Mouse (Mus musculus) heart, embryonic 14.5 days (tissue): Measurements from ENCODE around the gene Ppp5c. TPM values are rescaled to one million over a fixed set of nuclear protein-coding genes. Genes with fewer than 3 reads are reported as not detected.
"Not testable (repeated sequence)": the region's sequence is repeated elsewhere in the genome, so short reads cannot be mapped to it uniquely, and the experiment has no call there.

Source experiments
- ATAC-seq: fragments of 200-750 bp; cut with Nextera tagmentation; 2 replicates; pipeline ENCODE4 v1.8.0; 2017; ENCODE audit warnings: low read depth, moderate TSS enrichment; ENCODE audit not compliant: insufficient number of reproducible peaks, insufficient read depth, low FRiP score
- H3K27ac ChIP-seq, 2 experiments: fragments of 200-500 bp in 1 of 2; fragments of 300-500 bp in 1 of 2; sonication (generic) in 1 of 2; replicated peaks in 1 of 2; 2 replicates each; pipeline ENCODE4 v1.5.1; 2012 to 2014; ENCODE audit warnings: low read depth in 2 of 2, low read length in 2 of 2, control low read depth in 1 of 2, mild to moderate bottlenecking in 1 of 2, mixed read lengths in 1 of 2; ENCODE audit not compliant: control insufficient read depth in 1 of 2, insufficient read depth in 1 of 2
- H3K27me3 ChIP-seq: fragments of 300-500 bp; sonication (generic); 2 replicates; pipeline ENCODE4 v1.6.1; 2014; ENCODE audit warnings: mild to moderate bottlenecking, low read length, control low read depth; ENCODE audit not compliant: control insufficient read depth, insufficient read depth
- H3K36me3 ChIP-seq: fragments of 300-500 bp; sonication (generic); 2 replicates; pipeline ENCODE4 v1.6.1; 2014; ENCODE audit warnings: mild to moderate bottlenecking, control low read depth, low read length, mixed read lengths; ENCODE audit not compliant: control insufficient read depth, insufficient read depth
- H3K4me1 ChIP-seq, 2 experiments: fragments of 200-500 bp in 1 of 2; fragments of 300-500 bp in 1 of 2; sonication (generic) in 1 of 2; 2 replicates each; pipeline ENCODE4 v1.6.1; 2012 to 2014; ENCODE audit warnings: low read length in 2 of 2, control low read depth in 1 of 2, mixed read lengths in 1 of 2; ENCODE audit not compliant: control insufficient read depth in 2 of 2, insufficient read depth in 2 of 2
- H3K4me2 ChIP-seq: fragments of 300-500 bp; sonication (generic); 2 replicates; pipeline ENCODE4 v1.6.1; 2014; ENCODE audit warnings: mild to moderate bottlenecking, low read length
- H3K4me3 ChIP-seq, 2 experiments: fragments of 200-500 bp in 1 of 2; fragments of 300-500 bp in 1 of 2; sonication (generic) in 1 of 2; 2 replicates each; pipeline ENCODE4 v1.5.1; 2012 to 2014; ENCODE audit warnings: low read length in 2 of 2, mild to moderate bottlenecking in 2 of 2, control low read depth in 1 of 2, low read depth in 1 of 2, moderate library complexity in 1 of 2; ENCODE audit not compliant: control insufficient read depth in 1 of 2, insufficient read depth in 1 of 2
- H3K9ac ChIP-seq: fragments of 300-500 bp; sonication (generic); 2 replicates; pipeline ENCODE4 v1.6.1; 2014; ENCODE audit warnings: mild to moderate bottlenecking, low read length
- H3K9me3 ChIP-seq: fragments of 300-500 bp; sonication (generic); 2 replicates; pipeline ENCODE4 v1.6.1; 2016; ENCODE audit warnings: low read length, control low read depth; ENCODE audit not compliant: control insufficient read depth
- WGBS: fragments of 180-500 bp; shearing (Covaris S2); extraction: QIAGEN DNeasy Blood & Tissue Kit; methylation state at CpG from one replicate; pipeline ENCODE4 v1.1.7; 2014; 5-methylcytosine and 5-hydroxymethylcytosine counted together
- polyA plus RNA-seq: library from polyadenylated mRNA; unstranded; fragments of >200 nt; fragmentation: Nextera tagmentation; extraction: Ambion mirVana; gene quantifications from 2 replicates; pipeline ENCODE4 v1.2.1, GENCODE M21; 2014

Gene Ppp5c
- polyA plus RNA-seq = 88.4 and 89.1 TPM in 2 replicates

DNA sequence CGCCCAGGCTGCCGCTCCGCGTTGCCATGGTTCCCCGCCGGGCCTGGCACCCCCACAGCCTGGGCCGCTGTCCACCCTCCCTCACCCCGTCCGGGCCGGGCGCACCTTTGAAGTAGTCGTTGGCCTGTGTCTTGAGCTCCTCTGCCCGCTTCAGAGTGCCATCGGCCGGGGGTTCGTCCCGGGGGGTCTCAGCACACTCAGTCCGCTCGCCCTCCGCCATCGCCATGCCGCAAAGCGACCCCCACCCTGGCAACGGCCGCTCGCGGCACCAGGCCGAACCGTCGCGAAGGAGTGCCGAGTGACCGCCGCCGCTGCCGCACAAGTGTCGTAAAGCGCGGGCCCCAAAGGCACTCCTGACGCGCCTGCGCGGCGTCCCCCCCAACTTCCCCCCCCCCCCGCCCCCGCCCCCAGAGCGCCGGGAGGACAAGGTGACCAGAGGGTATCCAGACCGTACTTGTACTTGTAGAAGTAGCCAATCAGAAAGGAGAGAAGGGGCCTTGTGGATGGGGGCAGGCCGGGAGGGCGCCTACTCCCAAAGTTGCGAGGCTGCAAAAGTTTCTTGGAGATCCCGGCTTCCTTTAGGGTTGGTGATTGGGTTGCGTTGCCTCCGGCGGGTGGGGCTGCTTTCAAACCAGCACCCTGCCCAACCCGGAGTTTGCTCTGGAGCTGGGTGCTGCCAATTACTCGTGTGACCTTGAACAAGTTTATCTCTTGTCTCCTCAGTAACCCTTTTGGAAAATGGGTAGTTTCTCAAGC is at the start of gene Ppp5c:
Gene Ppp5c (minus strand): TSS at position 337 of the 756 bp plus-strand sequence.
- Histone ChIP-seq H3K4me1 (peaks cover 39 to 43% of the 10 kb centered on the region in 2 experiments), H3K9ac (peak within 1 kb of the TSS; percentile 86), H3K27ac (peak within 1 kb of the TSS; percentile 91 to 95), H3K36me3 (peaks cover 28% of the 10 kb centered on the region), H3K4me3 (peak within 1 kb of the TSS; percentile 81 to 83), H3K27me3 (no peaks in the 10 kb centered on the region), H3K4me2 (peak within 1 kb of the TSS; percentile 68), H3K9me3 (no peaks in the 10 kb centered on the region)
- peak; percentile 81 for ATAC-seq
- WGBS = under 1% methylated on average over 58 of the region's 58 CpGs

DNA sequence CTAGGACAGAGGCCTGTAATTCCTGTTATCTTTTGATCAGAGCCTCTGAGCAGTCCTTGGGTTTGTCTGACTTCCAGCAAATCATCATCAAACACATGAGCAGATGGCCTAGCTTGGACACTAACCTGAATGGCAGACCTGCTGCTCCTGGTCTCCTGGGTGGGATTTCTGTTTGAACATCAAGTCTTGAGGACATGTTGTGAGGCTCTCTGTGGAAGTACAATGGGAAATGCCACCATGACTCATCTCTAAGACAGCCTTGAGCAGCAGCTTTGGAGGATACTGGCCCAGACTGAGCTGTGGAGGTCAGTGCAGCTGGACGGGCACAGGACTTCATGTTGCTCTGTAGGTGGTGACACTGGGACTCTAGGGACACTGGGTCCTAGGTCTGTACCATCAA is 48.8 kb upstream of the Ppp5c start:
- Histone ChIP-seq H3K4me3 (no peak overlapping the region), H3K4me2 (no peak overlapping the region), H3K9ac (no peak overlapping the region), H3K36me3 (no peaks in the 10 kb centered on the region), H3K27ac (no peak overlapping the region), H3K4me1 (no peaks in the 10 kb centered on the region), H3K27me3 (no peaks in the 10 kb centered on the region), H3K9me3 (no peaks in the 10 kb centered on the region)
- no peak for ATAC-seq
- 68% methylated on average over 1 of the region's 1 CpGs for WGBS

DNA sequence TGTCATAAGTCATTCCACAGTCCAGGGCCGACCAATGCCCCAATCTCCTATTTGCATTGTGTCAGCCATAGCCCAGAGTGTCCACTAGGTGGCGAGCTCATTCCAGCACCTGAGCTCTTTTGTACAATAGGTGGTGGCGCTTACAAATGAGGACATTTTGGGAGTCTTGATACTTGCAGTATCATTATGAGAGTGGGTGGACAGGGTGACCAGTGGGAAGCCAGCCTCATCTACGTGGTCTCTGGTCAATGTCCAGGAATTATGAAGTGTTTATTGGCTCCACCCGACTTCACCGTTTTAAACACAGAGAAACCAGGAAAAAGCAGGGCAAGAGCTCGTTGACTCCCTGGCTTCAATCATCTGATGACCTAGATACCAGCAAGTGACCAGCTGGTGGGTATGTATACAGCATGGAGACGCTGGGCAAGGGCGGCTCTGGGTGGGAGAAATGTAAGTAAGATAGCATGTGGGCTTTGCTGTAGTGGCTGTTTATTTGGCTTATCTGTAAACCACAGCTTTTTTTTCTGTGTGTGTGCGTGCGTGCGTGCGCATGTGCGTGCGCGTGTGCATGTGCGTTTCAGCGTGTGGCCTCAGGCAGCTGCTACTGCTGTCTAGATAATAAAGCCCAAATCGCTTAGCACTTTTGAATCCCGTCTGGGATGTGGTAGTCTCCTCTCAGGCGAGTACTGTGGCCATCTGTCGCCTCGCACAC is 46.3 kb upstream of the Ppp5c start, which contains the start of gene Psg16:
Gene Psg16 (plus strand): TSS at position 137 of the 712 bp plus-strand sequence.
- no peak for ATAC-seq
- no peak within 1 kb of the TSS for H3K4me3 ChIP-seq
- H3K27me3 ChIP-seq = no peaks in the 10 kb centered on the region
- no peaks in the 10 kb centered on the region for H3K4me1 ChIP-seq
- 65% methylated on average over 23 of the region's 23 CpGs for WGBS
- no peak within 1 kb of the TSS for H3K27ac ChIP-seq
- no peak within 1 kb of the TSS for H3K4me2 ChIP-seq
- no peaks in the 10 kb centered on the region for H3K36me3 ChIP-seq
- H3K9ac ChIP-seq = no peak within 1 kb of the TSS
- no peaks in the 10 kb centered on the region for H3K9me3 ChIP-seq

- 54% methylated on average over 5 of the region's 5 CpGs for WGBS
- Histone ChIP-seq H3K9me3 (no peaks in the 10 kb centered on the region), H3K4me2 (no peak overlapping the region), H3K4me3 (no peak overlapping the region), H3K27me3 (no peaks in the 10 kb centered on the region), H3K9ac (no peak overlapping the region), H3K36me3 (no peaks in the 10 kb centered on the region), H3K27ac (no peak overlapping the region), H3K4me1 (no peaks in the 10 kb centered on the region)
- no peak for ATAC-seq
Measured at GRCm38 (mm10) chr7:17073513-17073903, 45.8 kb upstream of the Ppp5c start.

DNA sequence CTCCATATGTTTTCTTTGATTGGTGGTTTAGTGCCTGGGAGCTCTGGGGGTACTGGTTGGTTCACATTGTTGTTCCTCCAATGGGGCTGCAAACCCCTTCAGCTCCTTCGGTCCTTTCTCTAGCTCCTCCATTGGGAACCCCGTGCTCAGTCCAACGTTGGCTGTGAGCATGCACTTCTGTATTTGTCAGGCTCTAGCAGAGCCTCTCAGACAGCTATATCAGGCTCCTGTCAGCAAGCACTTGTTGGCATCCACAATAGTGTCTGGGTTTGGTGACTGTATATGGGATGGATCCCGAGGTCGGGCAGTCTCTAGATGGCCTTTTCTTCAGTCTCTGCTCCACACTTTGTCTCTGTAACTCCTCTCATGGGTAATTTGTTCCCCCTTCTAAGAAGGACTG is 39.9 kb upstream of the Ppp5c start:
- not testable (repeated sequence) for H3K4me3 ChIP-seq, H3K36me3 ChIP-seq, H3K27me3 ChIP-seq, H3K9me3 ChIP-seq, H3K9ac ChIP-seq, H3K4me2 ChIP-seq, ATAC-seq, H3K4me1 ChIP-seq
- 19% methylated on average over 5 of the region's 5 CpGs for WGBS
- 0 out of 4 replicates have a peak overlapping the region, but pooled peaks have one; percentile 33 to 43 for H3K27ac ChIP-seq

DNA sequence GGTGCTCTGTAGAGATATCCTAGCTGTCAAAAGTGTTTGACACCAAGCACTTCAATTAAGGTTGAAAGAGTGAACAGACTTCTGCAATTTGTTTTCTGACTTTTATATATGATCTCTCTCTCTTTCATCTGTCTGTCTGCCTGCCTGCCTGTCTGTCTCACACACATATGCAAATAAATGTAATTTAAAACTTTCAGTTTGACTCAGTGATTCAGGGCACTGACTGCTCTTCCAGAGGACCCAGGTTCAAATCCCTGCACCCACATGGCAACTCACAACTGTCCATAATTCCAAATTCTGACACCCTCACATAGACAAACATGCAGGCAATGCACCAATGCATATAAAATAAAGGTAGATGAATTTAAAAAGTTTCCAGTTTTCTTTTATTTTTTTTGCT is 39.3 kb upstream of the Ppp5c start:
- H3K36me3 ChIP-seq = no peaks in the 10 kb centered on the region
- no peaks in the 10 kb centered on the region for H3K27me3 ChIP-seq
- H3K27ac ChIP-seq = no peak overlapping the region
- peaks cover 6 to 7% of the 10 kb centered on the region in 2 experiments; a peak in 3 of 4 replicates for H3K4me1 ChIP-seq
- H3K9me3 ChIP-seq = no peaks in the 10 kb centered on the region
- no peak for ATAC-seq
- H3K9ac ChIP-seq = no peak overlapping the region
- H3K4me3 ChIP-seq = no peak overlapping the region
- H3K4me2 ChIP-seq = no peak overlapping the region

GRCm38 (mm10) chr7:17066412-17066811 is 38.7 kb upstream of the Ppp5c start:
- no peak overlapping the region for H3K4me3 ChIP-seq
- no peak overlapping the region for H3K4me2 ChIP-seq
- no peaks in the 10 kb centered on the region for H3K36me3 ChIP-seq
- 9% methylated on average over 2 of the region's 2 CpGs for WGBS
- no peak overlapping the region for H3K9ac ChIP-seq
- no peaks in the 10 kb centered on the region for H3K27me3 ChIP-seq
- H3K9me3 ChIP-seq = no peaks in the 10 kb centered on the region
- H3K4me1 ChIP-seq = peaks cover 7 to 10% of the 10 kb centered on the region in 2 experiments
- H3K27ac ChIP-seq = no peak overlapping the region
- ATAC-seq = no peak
